Mouse (Mus musculus): ENCODE results near the gene Akap1.

Akap1 gene

GRCm38 (mm10) chr11:88873667-88874030 lies 9.3 kb upstream of the Akap1 start:
- no peak for DNase-seq

DNA sequence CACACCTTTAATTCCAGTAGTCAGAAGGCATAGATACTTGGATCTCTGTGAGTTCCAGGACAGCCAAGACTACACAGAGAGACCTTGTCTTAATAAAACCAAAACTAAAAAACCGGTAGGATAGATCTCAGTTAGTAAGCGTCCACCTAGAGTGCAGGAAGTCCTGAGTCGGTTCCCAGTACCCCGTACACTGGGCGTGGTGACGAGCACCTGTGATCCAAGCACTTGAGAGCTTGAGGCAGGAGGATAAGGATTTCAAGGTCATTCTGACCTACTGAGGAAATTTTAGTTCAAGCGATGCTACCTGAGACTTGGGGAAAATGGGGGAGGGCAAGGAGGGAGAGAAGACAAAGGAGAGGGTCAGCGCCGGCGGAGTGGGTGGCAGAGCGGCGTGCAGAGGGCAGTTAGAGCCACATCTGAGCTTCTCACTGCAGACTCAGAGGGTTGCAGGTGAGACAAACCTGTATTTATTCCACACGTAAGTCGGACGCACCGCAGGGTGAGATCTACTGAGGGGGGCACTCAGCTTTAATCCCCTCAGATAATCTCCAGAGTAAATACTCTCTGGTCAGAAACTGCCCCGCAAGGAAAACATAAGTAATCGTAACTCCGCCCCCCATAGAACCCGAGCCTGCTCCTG lies 8.8 kb upstream of the Akap1 start:
- no peak for DNase-seq

GRCm38 (mm10) chr11:88869443-88869842 lies 5.1 kb upstream of the Akap1 start:
- DNase-seq = no peak

DNA sequence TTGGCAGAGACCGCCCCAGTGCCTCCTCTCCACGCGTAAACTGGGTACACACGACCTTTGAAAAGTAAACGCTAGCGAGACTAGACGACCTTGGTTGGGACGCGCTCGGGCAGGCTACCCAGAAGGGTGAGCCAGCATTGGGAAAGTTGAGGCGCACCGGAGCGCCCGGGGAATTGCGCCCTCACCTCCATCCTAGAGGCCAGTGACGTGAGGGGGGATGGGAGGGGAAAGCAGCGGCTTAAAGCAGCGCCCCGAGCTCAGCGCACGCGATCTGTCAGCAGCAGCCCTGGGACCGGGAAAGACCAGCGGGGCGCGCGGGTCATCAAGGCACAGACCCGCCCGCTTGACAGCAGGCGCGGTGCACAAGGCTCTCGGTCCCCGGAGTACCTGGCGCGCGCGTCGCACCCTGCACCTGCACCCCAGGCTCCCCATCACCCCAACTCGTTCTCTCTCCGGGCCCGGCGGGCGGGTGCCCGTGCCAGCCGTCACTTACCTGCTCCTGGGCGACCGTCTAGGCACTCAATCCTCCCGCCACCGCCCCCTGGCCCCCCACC lies 405 bp downstream of the Akap1 start:
- peak; percentile 54 for DNase-seq

- no peak for DNase-seq
Measured at GRCm38 (mm10) chr11:88863071-88863903, 1.1 kb downstream of the Akap1 start.

- no peak for DNase-seq
Measured at GRCm38 (mm10) chr11:88862355-88862754, 2.0 kb downstream of the Akap1 start.

GRCm38 (mm10) chr11:88861060-88861459 lies 3.3 kb downstream of the Akap1 start:
- DNase-seq = no peak

GRCm38 (mm10) chr11:88860641-88861040 lies 3.7 kb downstream of the Akap1 start:
- no peak for DNase-seq

DNA sequence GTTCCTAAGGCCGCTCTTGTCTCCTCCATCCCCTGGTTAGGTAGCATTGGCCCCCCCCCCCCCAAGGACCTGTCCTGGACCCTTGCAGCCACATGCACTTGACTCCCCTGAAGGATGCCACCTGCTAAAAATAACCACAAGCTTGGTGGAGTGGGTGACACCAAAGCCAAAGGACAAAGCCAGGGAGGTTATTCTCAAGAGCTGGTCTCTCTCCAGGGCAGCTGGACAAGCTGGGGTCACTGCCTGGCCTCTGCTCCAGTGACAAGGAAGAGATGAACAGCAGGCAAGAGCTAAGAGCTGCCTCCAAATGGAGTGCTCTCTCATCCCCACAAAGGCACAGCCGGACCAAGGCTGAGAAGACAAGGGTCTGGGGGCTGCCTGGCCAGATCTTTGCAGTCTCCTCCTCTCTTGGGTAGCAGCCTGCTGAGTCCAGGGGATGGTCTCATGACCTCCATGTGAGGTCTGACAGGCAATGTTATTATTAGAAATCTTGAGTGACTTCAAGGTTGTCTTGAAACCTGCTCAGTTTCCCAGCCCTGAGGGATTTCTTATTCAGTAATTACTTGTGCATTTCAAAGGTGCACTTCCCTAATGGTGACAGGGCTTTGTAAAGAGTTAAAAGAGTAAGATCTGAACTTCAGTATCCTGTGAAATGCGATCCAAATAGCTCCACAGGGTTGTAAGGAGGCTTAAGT lies 6.9 kb downstream of the Akap1 start:
- no peak for DNase-seq

DNA sequence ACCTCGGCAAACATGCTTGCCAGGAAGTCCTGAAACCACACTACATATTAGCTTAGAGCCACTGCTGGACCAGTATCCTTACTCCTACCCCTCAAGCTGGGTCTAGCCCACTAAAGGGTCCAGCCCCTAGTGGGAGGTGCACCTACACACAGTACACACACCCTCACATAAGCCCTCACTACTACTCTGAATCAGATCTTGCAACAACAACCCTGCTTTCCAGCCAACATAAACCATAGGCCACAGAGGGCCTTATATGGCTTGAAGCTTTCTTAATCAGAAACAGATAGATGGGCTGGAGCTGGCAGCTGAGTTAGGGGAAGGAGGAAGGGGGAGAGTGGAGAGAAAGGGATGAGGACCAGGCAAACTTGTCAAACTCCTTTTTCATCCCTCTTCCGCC lies 8.0 kb downstream of the Akap1 start:
- DNase-seq = no peak

DNA sequence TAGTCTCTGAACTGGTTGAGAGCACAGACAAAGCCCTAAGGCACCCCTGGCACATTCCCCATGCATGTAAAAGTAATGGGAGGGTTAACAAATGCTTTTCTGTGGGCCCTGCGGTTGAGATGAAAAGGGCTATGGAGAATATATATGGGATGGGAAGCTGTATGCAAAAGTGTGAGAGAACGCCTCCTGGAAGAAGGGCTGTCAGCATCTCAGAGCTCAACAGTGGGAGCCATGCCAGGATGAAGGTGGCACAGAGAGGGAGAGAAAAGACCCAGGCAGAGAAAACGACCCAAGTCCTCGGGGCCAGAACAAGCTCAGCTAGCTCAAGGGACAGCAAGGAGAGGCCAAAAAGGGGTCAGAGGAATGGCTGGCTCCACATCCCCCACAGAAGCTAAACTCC lies 8.6 kb downstream of the Akap1 start:
- DNase-seq = no peak

DNA sequence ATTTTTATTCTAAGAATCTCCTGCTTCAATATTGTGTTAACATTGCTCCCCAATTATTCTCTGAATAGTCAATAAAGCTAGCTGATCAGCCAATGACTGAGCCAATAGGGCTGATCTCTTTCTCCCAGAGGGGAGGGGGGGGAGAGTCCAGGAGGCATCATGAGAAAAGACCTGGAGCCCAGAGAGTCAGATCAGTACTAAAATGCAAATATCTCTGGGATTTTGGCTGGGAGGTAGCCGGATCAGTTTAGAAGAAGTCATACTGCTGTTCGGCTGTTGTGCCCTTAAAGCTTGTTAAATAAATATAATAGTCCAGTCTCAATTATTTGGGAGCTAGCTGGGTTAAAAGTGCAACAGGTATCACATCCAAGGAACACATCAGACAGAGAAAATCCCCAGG lies 10.8 kb downstream of the Akap1 start:
- DNase-seq = no peak

GRCm38 (mm10) chr11:88852806-88853205 lies 11.6 kb downstream of the Akap1 start:
- no peak for DNase-seq

- no peak for DNase-seq
Measured at GRCm38 (mm10) chr11:88851049-88851825, 13.1 kb downstream of the Akap1 start.

GRCm38 (mm10) chr11:88849732-88850131 lies 14.7 kb downstream of the Akap1 start:
- DNase-seq = no peak

- DNase-seq = peak; percentile 61
Measured at GRCm38 (mm10) chr11:88849284-88849683, 15.1 kb downstream of the Akap1 start.

DNA sequence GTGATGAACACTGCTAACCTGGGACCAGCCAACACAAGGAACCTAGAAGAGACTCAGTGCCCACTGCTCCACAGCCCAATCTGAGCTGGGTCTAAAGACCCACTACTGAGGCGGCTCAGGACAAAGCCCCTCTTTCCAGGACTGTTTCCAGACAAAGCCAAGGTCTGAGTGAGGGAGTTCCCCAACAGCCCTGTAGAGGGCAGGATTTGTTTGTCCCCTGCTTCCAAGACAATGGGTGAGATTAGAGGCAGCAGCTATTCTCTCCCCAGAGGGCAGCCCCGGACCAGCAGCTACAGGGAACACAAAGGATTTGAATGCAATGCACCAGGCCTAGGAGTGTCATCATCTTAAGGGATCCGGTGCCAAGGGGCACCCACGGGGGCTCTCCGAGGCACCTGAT lies 15.8 kb downstream of the Akap1 start:
- DNase-seq = no peak

GRCm38 (mm10) chr11:88847281-88848006 lies 16.9 kb downstream of the Akap1 start:
- DNase-seq = no peak

DNA sequence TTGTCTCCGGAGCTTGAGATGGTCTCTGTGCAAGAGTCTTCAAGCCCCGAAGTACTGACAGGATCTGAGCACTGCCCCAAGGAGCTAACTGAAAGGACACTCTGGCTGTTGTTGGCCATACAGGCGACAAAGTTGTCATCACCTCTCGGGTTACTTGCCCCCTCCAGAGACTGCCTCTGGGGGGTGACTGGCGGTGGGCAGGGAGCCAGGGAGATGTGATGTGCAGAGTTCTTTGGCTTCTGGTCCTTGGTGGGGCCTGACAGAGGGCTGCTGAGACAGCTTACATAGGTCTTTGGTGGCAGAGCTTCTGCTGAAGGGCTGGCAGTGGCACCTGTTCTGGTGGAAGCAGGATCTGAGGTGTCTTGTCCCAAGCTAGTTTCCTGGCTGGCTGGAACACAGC lies 20.0 kb downstream of the Akap1 start:
- DNase-seq = no peak

- no peak for DNase-seq
Measured at GRCm38 (mm10) chr11:88843305-88843704, 21.1 kb downstream of the Akap1 start.

GRCm38 (mm10) chr11:88842315-88842975 lies 21.9 kb downstream of the Akap1 start:
- DNase-seq = no peak

GRCm38 (mm10) chr11:88841406-88841805 lies 23.0 kb downstream of the Akap1 start:
- no peak for DNase-seq

Measured in right cerebral cortex, postnatal 4 days (tissue).